Mouse (Mus musculus) layer of hippocampus, adult 18-20 months (tissue): ENCODE measurements around the gene Rpl21. TPM values are rescaled to one million over a fixed set of nuclear protein-coding genes. Genes with fewer than 3 reads are reported as not detected.
"Not testable (repeated sequence)": the region's sequence is repeated elsewhere in the genome, so short reads cannot be mapped to it uniquely, and the experiment has no call there.

Experiments used
- DNase-seq, 2 experiments: peaks; one replicate each; pipeline ENCODE4 v3.0.0; 2022; ENCODE audit warnings: low spot score in 2 of 2
- total RNA-seq, 2 experiments: library from RNA; stranded (reverse); gene quantifications; 2 replicates each; pipeline ENCODE4 v1.2.3; 2021

Rpl21 gene
- total RNA-seq, 2 experiments from 2014 or later: 206 to 211 TPM

- peak; percentile 75 to 83 for DNase-seq
Observed at GRCm38 (mm10) chr5:146867246-146867945, 34.7 kb downstream of the Rpl21 start.

- no peak for DNase-seq
Observed at GRCm38 (mm10) chr5:146867946-146868314, 35.2 kb downstream of the Rpl21 start.

- no peak for DNase-seq
Observed at GRCm38 (mm10) chr5:146872981-146873631, 40.4 kb downstream of the Rpl21 start.

GRCm38 (mm10) chr5:146876024-146876423 lies 43.3 kb downstream of the Rpl21 start:
- no peak for DNase-seq

GRCm38 (mm10) chr5:146877882-146878281 lies 45.2 kb downstream of the Rpl21 start:
- DNase-seq: not testable (repeated sequence)

GRCm38 (mm10) chr5:146882261-146882660 lies 49.6 kb downstream of the Rpl21 start:
- DNase-seq: no peak

GRCm38 (mm10) chr5:146883053-146883452 lies 50.4 kb downstream of the Rpl21 start:
- DNase-seq: no peak

- DNase-seq: no peak
Observed at GRCm38 (mm10) chr5:146883486-146884272, 51.0 kb downstream of the Rpl21 start.

Other genes starting within 250 kb of the Rpl21 start
- 10 to 100 TPM; 33.5 to 37.5 TPM for gene Gpr12, start 247.7 kb upstream of the Rpl21 start, total RNA-seq
- 10 to 100 TPM; 57.2 to 57.9 TPM for gene Usp12, start 37.9 kb upstream of the Rpl21 start, total RNA-seq
- gene Rasl11a, start 12.2 kb downstream of the Rpl21 start, total RNA-seq: 10 to 100 TPM; 12.8 to 18.5 TPM
- gene Gtf3a, start 115.8 kb downstream of the Rpl21 start, total RNA-seq: 10 to 100 TPM; 22.7 to 25.3 TPM
- 10 to 100 TPM; 19.2 to 21.6 TPM for gene Mtif3, start 130.9 kb downstream of the Rpl21 start, total RNA-seq
- gene Lnx2, start 243.7 kb downstream of the Rpl21 start, total RNA-seq: 1 to 10 TPM; 5.8 to 5.9 TPM
- 10 to 100 TPM; 64.6 to 69.8 TPM for gene Polr1d, start 244.2 kb downstream of the Rpl21 start, total RNA-seq